Mouse (Mus musculus): ENCODE results near the gene Rnf227.

Rnf227 gene

DNA sequence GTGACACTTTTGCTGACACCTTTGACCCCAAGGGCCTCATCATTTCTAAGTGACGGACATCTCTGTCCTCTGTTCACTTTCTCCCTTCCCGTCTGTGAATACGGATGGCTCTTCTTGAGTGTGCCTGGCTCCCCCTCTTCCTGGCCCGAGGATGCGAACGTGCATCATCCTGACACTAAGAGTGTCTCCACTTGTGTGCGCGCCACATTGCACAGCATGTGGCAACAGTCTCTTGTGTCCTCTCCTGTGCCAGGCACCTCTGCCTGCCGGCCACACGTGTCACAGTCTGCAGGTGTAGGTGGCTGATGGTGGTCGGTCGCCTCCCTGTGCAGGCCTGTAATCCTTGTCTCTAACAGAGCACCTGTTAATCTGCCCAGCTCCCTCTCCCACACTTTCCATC, 31.3 kb downstream of the Rnf227 start:
- no peak for DNase-seq (ENCODE audit: low spot score in 2 of 2)

DNA sequence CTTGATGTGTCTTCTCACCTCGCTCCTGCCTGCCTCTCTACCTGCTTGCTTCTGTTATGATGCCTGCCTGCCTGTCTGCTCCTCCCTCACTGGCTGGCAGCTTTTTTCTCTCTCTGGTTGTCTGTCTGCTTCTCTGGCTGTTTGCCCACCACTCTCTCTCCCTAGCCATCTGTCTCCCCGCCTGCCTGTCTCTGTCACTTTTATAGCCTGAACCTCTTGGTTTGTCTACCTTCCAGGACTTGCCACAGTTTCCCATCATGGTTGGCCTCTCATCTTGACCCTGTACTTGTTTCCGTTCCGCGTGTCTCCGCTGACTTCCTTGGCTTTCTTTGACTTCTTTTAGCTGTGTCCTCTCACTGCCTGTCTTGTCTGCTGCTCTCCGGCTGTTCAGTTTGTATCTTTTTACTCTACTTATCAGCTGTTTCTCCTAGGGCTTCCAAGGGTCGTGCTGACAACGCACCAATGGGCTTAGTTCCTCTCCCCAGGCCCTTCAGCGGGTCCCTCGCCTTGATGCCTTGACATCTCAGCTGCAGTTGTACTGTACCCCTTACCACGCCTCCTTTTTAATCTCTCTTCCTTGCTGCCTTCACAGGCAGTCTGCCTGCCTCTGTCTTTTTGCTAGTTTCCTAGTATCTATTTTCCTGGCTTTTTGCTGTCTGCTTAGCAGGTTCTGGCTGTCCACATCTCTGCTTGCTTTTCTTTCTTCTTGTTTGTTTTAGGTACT, 32.0 kb downstream of the Rnf227 start:
- DNase-seq (ENCODE audit: low spot score in 2 of 2) = no peak

DNA sequence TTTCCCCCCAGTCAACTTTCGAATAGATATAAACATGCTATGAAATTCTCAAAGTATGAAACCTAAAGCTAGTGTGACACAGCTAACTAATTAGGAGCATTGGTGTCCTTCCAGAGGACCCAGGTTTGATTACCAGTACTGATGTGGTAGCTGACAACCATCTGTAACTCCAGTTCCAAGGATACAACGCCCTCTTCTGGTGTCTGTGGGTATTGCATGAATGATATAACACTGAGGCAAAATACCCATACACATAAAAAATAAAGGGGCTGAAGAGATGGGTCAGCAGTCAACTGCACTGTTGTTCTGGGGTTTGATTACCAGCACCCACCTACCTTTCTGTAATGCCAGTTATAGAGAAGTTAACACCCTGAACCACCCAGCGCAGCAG, 32.5 kb downstream of the Rnf227 start:
- peak in 1 of 2 experiments; percentile 41 for DNase-seq (ENCODE audit: low spot score in 2 of 2)

DNA sequence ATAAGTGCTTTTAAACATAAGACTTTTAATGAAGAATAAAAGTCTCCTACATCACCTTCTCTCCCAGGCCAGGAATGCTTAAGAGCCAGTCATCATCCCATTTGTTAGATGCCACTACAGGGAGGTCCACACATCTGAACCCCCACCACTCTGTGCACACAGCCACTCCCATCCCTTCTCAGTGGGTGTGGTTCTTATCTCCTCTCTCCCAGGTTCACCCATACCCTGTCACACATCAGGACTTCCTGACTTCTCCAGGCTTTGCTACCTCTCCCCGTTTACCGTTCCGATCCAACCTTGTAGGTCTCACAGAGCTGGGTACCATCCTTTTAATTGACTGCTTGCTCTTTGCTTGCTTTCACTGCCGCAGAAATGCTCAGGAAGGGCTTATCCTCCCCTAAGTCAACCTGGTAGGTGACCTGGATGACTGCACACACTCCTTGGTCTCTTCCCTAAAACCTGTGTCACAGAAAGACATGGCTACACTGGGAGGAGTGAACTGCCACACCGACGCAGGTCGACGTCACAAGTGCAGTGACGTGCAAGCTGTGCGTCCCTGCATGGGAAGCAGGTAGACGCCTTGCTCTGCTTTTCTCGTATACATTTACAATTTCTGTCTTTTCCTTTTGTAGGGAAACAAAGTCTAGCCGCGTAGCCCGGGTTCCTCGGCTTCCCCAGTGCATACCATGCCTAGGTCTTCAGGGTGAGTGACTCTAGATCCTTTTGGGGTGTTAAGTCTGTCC, 33.1 kb downstream of the Rnf227 start:
- DNase-seq (ENCODE audit: low spot score in 2 of 2) = peak in 1 of 2 experiments; percentile 21

DNA sequence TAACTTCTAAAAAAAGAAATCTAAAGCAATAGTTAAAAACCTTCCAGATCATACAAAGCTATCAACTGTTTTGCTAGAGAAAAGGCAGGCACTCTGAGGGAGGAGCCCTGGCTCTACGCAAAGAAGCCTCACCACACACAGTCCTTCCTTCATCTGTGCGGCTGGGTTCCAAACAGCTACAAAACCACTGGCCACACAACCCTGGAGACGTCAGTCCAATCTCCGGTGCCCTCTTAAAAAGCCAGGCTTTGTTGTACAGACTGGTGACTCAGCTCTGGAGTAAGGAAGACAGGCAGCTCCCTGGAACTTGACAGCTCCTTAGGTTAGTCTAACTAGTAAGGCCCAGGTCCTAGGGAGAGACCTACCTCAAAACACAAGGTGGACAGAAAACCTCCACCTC, 35.4 kb downstream of the Rnf227 start:
- DNase-seq (ENCODE audit: low spot score in 2 of 2) = no peak

DNA sequence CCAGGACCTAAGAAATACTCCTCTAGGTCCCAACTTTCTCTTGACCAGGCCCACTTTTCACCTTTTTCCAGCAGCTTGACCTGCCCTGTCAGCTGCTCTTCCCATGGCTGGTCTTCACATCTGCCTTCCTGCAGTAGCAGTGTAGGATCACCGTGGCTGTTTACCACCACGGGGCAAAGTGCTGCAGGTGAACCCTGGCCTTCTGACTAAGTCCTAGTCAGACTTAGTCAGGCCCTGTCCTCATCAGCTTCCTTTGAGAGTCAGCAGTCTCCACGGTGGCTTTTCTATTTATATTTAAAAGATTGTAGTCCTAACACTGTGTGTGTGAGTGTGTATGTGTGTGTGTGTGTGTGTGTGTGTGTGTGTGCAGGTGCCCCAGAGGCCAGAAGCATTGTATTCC, 37.5 kb downstream of the Rnf227 start:
- no peak for DNase-seq (ENCODE audit: low spot score in 2 of 2)

DNA sequence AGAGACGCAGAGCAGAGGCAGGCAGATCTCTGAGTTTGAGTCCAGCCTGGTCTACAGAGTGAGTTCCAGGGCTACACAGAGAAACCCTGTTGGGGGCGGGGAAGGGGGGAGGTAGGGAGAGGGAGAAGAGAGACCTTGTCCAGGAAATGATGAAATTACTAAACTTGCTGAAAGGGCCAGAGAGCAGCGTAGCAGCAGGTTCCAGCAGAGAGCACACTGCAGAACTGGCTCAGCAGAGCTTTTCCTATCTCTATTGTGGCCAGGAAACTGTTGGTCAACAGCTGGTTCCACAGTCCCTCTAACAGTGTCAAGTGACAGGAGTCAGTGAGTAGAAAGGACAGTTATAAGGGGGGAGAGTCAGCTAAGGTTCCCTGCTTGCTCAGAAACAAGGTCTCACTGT, 39.3 kb downstream of the Rnf227 start:
- DNase-seq (ENCODE audit: low spot score in 2 of 2) = no peak

DNA sequence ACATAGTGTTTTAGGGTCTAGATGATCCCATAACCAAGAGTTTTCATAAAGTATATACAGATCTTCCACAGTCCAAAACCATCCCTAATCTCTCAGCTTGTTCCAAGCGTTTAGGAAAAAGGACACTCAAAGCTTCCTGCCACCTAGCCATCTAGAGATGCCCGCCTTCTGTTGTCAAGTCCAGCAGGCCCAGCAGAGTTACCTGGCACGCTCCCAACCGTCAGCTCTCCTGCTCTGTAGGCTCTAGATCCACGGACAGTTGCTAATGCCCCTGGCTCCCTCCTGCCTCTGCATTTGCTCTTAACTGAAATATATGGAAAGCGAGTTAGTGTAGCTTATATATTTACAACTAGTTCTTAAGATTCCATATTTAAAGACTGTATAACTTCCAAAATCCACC, 41.1 kb downstream of the Rnf227 start:
- no peak for DNase-seq (ENCODE audit: low spot score in 2 of 2)

DNA sequence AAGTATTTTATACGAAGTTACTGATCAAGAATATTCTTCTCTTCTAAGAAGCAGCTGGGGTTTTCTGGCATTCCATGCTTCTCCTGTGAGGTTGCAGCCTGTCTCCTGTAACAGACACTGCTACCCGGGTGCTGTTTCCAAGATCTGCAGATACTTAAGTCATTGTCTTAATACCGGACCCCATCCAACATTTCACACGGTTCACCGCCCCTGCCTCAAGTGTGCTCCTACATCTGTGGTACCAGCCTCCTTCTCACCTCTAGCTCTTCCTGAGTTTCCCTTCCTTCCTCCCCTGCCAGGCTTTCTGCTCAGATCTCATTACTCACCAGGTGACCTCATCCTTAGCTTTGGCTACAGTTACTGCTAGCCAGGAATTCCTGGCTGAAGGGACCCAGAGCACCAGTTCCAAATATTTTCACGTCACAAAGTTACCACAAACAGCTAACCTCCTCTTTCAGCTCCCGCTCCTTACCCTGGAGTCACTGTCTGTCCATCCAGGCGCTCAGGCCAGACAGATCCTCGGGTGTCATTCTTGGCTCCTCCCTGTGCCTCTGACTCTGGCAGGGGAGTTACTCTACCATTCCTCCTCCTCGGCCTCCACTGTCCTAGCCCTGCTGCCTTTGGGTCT, 42.3 kb downstream of the Rnf227 start:
- DNase-seq (ENCODE audit: low spot score in 2 of 2) = no peak

DNA sequence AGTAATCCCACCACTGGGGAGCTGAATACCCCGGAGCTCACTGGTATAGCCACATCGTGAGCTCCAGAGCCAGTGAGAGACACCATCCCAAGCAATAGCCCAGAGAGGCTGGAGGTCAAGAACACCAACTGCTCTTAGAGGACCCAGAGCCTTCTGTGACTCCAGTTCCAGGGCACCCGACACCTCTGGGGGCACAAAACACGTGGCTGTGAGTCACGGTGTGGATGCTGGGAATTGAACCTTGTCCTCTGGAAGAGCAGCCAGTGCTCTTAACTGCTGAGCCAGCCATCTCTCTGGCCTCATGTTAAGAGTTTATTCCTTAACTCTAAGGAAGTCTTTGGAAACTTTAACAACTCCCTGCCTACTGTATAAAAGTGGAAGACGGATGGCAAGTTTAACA, 44.7 kb downstream of the Rnf227 start:
- DNase-seq (ENCODE audit: low spot score in 2 of 2) = no peak

DNA sequence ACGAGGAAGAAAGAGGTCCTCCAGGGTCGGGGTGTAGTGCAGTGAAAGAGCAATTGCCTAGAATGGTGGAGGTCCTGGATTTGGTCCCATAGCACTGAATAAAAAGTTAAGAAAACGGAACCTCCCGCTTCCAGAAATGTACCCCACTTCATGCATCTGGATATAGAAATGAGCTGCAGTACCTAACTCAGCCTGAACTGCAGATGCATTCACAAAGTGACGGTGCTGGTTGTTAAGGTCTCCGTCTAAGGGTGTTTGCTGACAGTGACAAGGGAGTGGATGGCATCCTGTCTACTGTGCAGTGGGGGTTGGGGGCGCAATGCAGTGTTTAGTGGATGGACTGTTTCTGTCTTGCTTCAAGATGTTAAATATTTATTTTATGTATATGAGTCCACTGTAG, 46.5 kb downstream of the Rnf227 start:
- DNase-seq (ENCODE audit: low spot score in 2 of 2) = no peak

DNA sequence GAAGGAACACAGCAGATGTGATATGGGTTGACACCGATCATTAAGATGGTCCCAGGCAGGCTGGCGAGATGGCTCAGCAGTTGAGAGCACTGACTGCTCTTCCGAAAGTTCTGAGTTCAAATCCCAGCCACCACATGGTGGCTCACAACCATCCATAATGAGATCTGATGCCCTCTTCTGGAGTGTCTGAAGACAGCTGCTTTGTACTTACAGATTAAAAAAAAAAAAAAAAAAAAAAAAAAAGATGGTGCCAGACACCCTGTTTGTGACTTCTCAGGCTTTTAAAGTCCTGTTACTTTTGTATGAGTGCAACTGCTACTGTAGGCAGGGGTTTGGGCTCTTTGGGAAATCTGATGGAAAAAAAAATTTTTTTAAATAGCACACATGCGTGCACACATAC, 48.4 kb downstream of the Rnf227 start:
- no peak for DNase-seq (ENCODE audit: low spot score in 2 of 2)

DNA sequence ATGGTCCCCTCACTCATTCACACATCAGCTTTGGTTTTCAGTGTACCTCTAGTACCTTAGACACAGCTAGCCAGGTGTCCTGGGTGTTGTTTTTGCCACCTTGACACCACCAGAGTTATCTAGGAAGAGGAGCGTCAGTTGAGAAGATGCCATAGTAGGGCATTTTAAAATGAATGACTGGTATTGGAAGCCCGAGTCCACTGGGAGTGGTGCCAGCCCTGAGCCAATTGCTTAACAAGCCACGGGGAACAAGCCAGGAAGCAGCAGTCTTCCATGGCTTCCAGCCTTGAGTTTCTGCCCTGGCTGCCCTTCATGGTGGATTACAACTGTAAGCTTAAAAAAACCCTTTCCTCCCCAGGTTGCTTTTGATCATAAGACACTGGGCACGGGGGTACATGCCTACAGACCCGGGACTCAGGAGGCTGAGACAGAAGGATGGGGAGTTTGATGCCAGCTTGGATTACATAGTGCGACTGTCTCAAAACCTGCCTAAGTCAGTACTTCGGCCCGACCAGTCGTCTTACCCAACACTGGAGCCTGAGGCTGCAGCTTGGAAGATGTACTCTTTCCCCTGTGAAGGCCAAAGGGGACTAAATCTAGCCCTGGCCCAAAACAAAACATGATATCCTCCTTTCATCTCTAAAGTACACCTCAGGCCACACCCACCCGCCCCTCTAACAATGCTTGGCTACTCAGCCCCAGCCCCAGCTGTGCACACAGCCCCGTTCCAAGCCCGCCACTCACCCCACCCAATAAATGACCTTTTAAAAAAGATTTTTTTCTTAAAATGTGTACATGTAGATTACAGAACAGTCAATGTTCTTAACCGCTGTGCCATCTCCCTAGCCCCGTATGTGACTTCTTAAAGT, 49.5 kb downstream of the Rnf227 start:
- DNase-seq (ENCODE audit: low spot score in 2 of 2) = no peak

DNA sequence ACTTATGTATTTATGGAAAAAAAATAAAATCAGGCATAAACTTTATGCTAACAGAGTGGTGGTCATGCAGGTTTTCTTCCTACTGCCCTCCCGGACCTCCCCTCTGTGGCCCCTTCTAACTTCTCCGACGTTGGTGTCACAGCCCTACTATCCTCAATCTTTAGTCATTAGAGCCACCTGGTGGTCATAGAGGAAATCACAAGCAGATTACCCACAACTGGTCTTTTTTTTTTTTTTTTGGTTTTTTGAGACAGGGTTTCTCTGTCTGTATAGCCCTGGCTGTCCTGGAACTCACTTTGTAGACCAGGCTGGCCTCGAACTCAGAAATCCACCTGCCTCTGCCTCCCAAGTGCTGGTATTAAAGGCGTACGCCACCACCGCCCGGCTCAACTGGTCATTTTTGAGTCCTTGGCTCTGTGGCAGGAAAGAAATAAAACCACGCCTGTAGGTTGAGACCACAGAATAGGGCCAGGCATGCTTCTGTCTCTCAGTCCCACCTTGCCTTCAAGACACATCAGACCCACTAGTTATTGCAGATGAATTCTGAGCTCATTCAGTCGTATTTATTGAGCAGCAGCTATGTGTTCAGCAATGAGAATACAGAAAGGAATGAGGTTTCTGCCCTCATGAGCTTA, 50.3 kb downstream of the Rnf227 start:
- peak in 1 of 2 experiments; percentile 68 for DNase-seq (ENCODE audit: low spot score in 2 of 2)

Measured in spleen, postnatal 14 days (tissue).